Mouse (Mus musculus): ENCODE results near the gene Ttc21a.

Ttc21a gene

GRCm38 (mm10) chr9:119937005-119937773 is at the start of gene Ttc21a, which contains the start of gene Gorasp1:
Ttc21a (plus strand) TSS chr9:119937606.
Gorasp1 (minus strand) TSS chr9:119937565.
- peak; percentile 97 for DNase-seq (ENCODE audit: low spot score)

GRCm38 (mm10) chr9:119888843-119889246 is 48.6 kb upstream of the Ttc21a start:
- DNase-seq (ENCODE audit: low spot score), result peak; percentile 70

- DNase-seq (ENCODE audit: low spot score), result no peak
Observed at GRCm38 (mm10) chr9:119889446-119889845, 48.0 kb upstream of the Ttc21a start.

- DNase-seq (ENCODE audit: low spot score), result peak; percentile 66
Observed at GRCm38 (mm10) chr9:119890692-119891091, 46.7 kb upstream of the Ttc21a start.

GRCm38 (mm10) chr9:119893881-119894280 is 43.5 kb upstream of the Ttc21a start:
- no peak for DNase-seq (ENCODE audit: low spot score)

- peak; percentile 100 for DNase-seq (ENCODE audit: low spot score)
Observed at GRCm38 (mm10) chr9:119894339-119895009, 42.9 kb upstream of the Ttc21a start, which contains the start of gene Wdr48. Wdr48 (plus strand) TSS chr9:119894878.

- DNase-seq (ENCODE audit: low spot score), result peak; percentile 26
Observed at GRCm38 (mm10) chr9:119895040-119895721, 42.2 kb upstream of the Ttc21a start.

- DNase-seq (ENCODE audit: low spot score), result no peak
Observed at GRCm38 (mm10) chr9:119899446-119899845, 38.0 kb upstream of the Ttc21a start.

- no peak for DNase-seq (ENCODE audit: low spot score)
Observed at GRCm38 (mm10) chr9:119902410-119903151, 34.8 kb upstream of the Ttc21a start.

- no peak for DNase-seq (ENCODE audit: low spot score)
Observed at GRCm38 (mm10) chr9:119908708-119909107, 28.7 kb upstream of the Ttc21a start.

GRCm38 (mm10) chr9:119909931-119910330 is 27.5 kb upstream of the Ttc21a start:
- no peak for DNase-seq (ENCODE audit: low spot score)

- DNase-seq (ENCODE audit: low spot score), result peak; percentile 31
Observed at GRCm38 (mm10) chr9:119913087-119913838, 24.1 kb upstream of the Ttc21a start.

- DNase-seq (ENCODE audit: low spot score), result no peak
Observed at GRCm38 (mm10) chr9:119919858-119920257, 17.5 kb upstream of the Ttc21a start.

GRCm38 (mm10) chr9:119923462-119923861 is 13.9 kb upstream of the Ttc21a start:
- DNase-seq (ENCODE audit: low spot score), result no peak

GRCm38 (mm10) chr9:119925120-119925657 is 12.2 kb upstream of the Ttc21a start:
- no peak for DNase-seq (ENCODE audit: low spot score)

- DNase-seq (ENCODE audit: low spot score), result no peak
Observed at GRCm38 (mm10) chr9:119925729-119926128, 11.7 kb upstream of the Ttc21a start.

- DNase-seq (ENCODE audit: low spot score), result no peak
Observed at GRCm38 (mm10) chr9:119926497-119926896, 10.9 kb upstream of the Ttc21a start.

GRCm38 (mm10) chr9:119932358-119932757 is 5.0 kb upstream of the Ttc21a start:
- no peak for DNase-seq (ENCODE audit: low spot score)

- DNase-seq (ENCODE audit: low spot score), result no peak
Observed at GRCm38 (mm10) chr9:119933675-119934074, 3.7 kb upstream of the Ttc21a start.

GRCm38 (mm10) chr9:119938496-119938895 is 1.1 kb downstream of the Ttc21a start:
- no peak for DNase-seq (ENCODE audit: low spot score)

GRCm38 (mm10) chr9:119939646-119940045 is 2.2 kb downstream of the Ttc21a start:
- peak; percentile 21 for DNase-seq (ENCODE audit: low spot score)

Data from embryo, embryonic 10.5 days (tissue).